Mouse (Mus musculus) small intestine, adult 2 months (tissue): ENCODE measurements around the gene Mfn1. TPM values are rescaled to one million over a fixed set of nuclear protein-coding genes. Genes with fewer than 3 reads are reported as not detected.
A peak's percentile ranks its signal among the peaks of the same experiment; 100 is the strongest.

Experiments used
- H3K27ac ChIP-seq: fragments of 200-500 bp; 2 replicates; pipeline ENCODE4 v1.5.1; 2012; ENCODE audit warnings: low read depth, low read length, control low read depth, inconsistent platforms; ENCODE audit not compliant: insufficient read depth
- H3K27me3 ChIP-seq: fragments of 200-500 bp; 2 replicates; pipeline ENCODE4 v1.6.1; 2012; ENCODE audit warnings: mild to moderate bottlenecking, moderate library complexity, low read length, inconsistent platforms; ENCODE audit not compliant: control insufficient read depth, insufficient read depth
- H3K36me3 ChIP-seq: fragments of 200-500 bp; 2 replicates; pipeline ENCODE4 v1.6.1; 2012; ENCODE audit warnings: mild to moderate bottlenecking, low read length, control low read depth, inconsistent platforms; ENCODE audit not compliant: control insufficient read depth, insufficient read depth
- H3K4me1 ChIP-seq: fragments of 200-500 bp; 2 replicates; pipeline ENCODE4 v1.6.1; 2012; ENCODE audit warnings: low read length, inconsistent platforms, mixed read lengths; ENCODE audit not compliant: control insufficient read depth, insufficient read depth, insufficient read length
- H3K4me3 ChIP-seq: fragments of 200-500 bp; 2 replicates; pipeline ENCODE4 v1.5.1; 2012; ENCODE audit warnings: low read depth, mild to moderate bottlenecking, control low read depth, inconsistent platforms, low read length, moderate library complexity
- CTCF ChIP-seq: fragments of 200-500 bp; IDR thresholded peaks from 2 replicates; pipeline ENCODE4 v1.5.1; 2012; ENCODE audit warnings: low read depth, mild to moderate bottlenecking, control low read depth, inconsistent platforms, low read length, moderate library complexity, mixed read lengths; ENCODE audit not compliant: insufficient replicate concordance, insufficient read length; ENCODE audit errors: extremely low read depth
- POLR2A ChIP-seq: fragments of 200-500 bp; IDR thresholded peaks from 2 replicates; pipeline ENCODE4 v1.6.1; 2012; ENCODE audit warnings: low read depth, mild to moderate bottlenecking, control low read depth, inconsistent platforms, low read length, moderate library complexity
- WGBS: fragments of 180-500 bp; shearing (Covaris S2); methylation state at CpG from one replicate; pipeline ENCODE4 v1.1.7; 2018; 5-methylcytosine and 5-hydroxymethylcytosine counted together
- polyA plus RNA-seq: library from polyadenylated mRNA; depleted of rRNA; stranded (reverse); fragments of >200 nt; gene quantifications from 2 replicates; pipeline ENCODE4 v1.2.3, GENCODE M21; 2012

Mfn1 gene
- polyA plus RNA-seq, 1 experiment: 4.6 TPM

DNA sequence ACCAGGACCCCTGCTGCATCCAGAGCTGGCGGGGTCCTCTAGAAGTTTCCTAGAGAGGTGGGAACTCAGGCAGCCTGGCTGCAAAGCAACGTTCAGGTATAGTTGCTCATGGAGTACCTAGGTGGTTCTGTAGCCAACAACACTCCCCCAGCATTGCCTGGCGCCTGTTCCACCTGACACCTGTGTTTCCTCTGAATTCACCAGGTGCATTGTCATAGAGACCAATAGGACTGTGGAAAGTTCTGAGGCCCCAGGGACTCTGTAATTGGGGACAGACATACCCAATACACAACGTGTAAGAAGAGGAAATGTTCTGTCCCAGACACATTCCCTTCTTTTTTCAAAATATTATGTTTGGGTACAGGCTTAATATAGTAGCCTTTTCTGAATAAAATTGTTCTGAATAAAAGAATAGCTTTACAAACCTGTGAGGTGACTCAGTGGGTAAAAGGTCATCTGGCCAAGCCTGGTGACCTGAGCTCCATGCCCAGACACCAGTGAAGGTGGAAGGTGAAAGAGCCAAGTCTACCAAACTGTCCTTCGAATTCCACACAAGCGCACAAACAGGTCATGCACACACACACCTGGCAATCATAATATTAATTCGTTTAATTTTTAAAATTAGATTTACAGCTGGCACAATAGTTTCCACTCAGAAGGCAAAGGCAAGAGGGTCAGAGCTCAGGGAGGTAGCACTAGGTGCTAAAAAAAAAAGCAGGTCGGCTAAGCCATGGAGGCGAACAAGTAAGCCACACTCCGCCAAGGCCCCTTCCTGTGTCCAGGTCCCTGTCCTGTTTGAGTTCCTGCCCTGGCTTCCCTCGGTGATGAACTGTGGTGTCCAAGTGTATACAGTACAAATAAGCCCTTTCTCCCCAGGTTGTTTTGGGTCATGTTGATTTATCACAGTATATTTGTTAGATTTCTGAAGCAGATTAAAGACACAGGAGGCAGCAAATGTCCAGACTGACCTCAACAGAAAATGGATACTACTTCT, 36.9 kb upstream of the Mfn1 start, which contains the start of gene Kcnmb3:
TSS of gene Kcnmb3 (minus strand) at position 135 of the 994 bp plus-strand sequence.
- H3K27ac ChIP-seq: no peak within 1 kb of the TSS

DNA sequence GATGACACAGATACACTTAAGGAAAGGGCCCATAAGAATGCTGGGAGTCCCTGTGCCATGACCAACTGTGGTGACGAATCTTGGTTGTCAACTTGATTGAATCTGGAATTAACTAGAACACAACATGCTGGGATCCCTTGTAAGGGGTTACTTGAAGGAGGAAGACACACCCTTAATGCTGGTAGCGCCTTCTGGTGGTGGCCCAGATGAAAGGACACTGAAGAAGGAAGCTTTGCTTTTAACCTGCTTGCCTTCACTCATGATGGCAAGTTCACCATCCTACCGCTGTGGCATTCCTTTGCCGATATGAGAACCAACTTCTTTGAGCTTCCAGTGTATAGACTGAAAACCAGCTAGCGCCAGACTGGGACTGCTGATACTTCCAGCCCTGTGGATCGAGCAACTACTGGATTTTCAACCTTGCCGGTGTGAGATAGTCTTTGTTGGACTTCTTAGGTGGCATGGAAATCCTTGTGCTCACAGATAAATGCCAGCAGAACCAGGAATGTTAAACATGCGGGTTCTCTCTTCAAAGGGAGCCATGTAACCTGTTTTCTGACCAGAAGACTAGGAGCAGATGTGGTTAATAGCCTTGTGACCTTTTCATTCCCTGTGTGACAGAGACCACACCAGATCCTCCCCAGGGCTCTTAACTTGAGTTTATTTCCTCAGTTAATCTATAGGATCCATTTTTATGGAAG, 34.7 kb upstream of the Mfn1 start:
- Histone ChIP-seq H3K27me3 (no peaks in the 10 kb centered on the region), H3K36me3 (no peaks in the 10 kb centered on the region), H3K4me3 (no peak overlapping the region), H3K4me1 (no peaks in the 10 kb centered on the region), H3K27ac (no peak overlapping the region)
- TF ChIP-seq CTCF (no peak), POLR2A (no peak)
- whole genome bisulfite sequencing: 83% methylated on average over 8 of the region's 8 CpGs

More for the DNA sequence above, 36.9 kb upstream of the Mfn1 start, which contains the start of gene Kcnmb3:
- H3K27me3 ChIP-seq: no peaks in the 10 kb centered on the region
- no peaks in the 10 kb centered on the region for H3K36me3 ChIP-seq
- TF ChIP-seq POLR2A (no peak), CTCF (no peak)
- H3K4me3 ChIP-seq: no peak within 1 kb of the TSS
- WGBS: 75% methylated on average over 11 of the region's 11 CpGs
- no peaks in the 10 kb centered on the region for H3K4me1 ChIP-seq

DNA sequence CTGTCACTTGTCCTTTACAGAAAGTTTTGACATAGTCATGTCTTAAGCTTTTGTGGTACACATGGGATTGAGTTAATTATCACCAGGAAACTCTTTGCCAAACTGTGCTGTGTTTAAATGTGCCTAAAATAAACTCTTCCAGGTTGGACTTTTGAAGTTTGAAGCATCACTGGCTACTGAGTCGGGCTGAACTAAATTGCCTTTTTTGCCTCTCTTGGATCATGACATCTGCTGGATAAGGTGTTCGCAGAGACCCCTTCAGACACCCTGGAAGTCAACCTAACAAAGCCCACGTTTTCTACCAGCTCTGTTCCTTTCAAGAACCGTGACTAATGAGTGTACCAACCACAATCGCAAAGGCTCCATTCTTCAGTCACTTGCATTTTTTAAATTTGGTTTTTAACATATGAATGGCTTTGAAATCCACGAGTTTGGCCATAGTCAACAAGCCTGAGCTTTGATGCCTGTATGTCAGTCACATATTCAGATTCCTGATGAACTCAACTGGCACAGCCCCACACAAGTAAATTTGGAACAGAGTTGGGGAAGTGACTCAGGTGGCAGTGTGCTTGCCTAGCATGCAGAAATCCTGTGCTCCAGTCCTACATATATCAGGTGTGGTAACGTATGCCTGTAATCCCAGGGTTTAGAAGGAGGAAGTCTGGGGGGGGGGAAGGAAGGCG, 34.0 kb upstream of the Mfn1 start:
- Histone ChIP-seq H3K36me3 (no peaks in the 10 kb centered on the region), H3K27me3 (no peaks in the 10 kb centered on the region), H3K4me3 (no peak overlapping the region), H3K4me1 (no peaks in the 10 kb centered on the region), H3K27ac (no peak overlapping the region)
- no peak for TF ChIP-seq CTCF
- no peak for TF ChIP-seq POLR2A
- 68% methylated on average over 8 of the region's 8 CpGs for WGBS

DNA sequence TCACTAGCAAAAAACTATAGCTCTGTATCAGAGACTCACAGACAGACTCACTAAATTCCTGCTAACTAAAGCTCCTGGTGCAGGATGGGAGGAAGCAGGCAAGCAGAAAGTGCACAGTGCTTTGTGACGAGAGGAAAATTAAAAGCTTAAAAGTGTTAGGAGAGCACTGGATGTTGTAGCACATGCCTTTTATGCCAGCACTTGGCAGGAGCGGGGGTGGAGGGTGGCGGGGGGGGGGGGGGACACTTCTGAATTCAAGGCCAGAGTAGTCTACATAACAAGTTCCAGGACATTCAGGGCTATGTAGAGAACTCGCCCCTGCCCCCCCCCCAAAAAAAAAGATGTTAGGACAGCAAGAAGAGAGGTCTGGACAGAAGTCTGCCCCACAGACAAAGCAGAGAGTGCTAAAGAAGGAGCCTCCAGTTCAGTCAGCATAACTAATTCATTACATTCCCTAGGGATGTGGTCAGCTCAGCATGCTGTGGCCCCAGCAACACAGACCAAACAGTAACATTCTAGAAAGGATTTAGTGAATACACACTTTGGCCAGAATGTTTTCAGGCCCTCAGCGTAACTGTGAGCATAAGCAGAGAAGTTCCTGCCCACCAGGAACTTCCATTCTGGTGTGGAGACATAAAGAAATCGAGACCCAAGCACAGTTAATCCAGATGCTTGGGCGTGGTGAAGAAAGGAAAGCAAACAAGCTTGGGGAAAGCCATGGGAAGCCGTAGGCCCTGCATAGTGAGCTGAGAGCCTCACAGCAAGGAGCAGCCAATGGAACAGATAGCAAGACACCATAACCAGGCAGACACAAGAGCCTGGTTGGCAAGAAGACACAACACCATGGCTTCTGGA, 33.2 kb upstream of the Mfn1 start:
- Histone ChIP-seq H3K36me3 (no peaks in the 10 kb centered on the region), H3K4me3 (no peak overlapping the region), H3K4me1 (no peaks in the 10 kb centered on the region), H3K27ac (peak overlapping the region; percentile 33; the same call in 1 of the 2 replicates), H3K27me3 (no peaks in the 10 kb centered on the region)
- no peak for TF ChIP-seq CTCF
- TF ChIP-seq POLR2A: no peak
- WGBS: 58% methylated on average over 8 of the region's 8 CpGs

DNA sequence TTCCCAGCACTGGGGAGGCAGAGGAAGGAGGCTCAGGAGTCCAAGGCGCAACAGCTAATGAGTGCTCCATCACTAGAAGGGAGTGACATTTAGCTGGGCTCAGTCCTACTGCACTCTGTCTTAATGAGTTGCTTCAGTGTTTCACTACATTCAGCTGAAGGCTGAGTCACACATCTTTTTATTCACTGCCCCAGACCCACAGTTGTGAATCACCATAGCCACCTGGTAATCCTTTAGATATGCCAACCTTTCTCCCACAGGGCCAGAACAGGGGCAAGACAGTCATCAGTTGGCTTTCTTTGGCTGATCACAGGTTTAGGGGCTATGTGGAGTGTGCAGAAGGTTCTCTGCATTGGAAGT, 32.6 kb upstream of the Mfn1 start:
- WGBS: 97% methylated on average over 1 of the region's 1 CpGs

DNA sequence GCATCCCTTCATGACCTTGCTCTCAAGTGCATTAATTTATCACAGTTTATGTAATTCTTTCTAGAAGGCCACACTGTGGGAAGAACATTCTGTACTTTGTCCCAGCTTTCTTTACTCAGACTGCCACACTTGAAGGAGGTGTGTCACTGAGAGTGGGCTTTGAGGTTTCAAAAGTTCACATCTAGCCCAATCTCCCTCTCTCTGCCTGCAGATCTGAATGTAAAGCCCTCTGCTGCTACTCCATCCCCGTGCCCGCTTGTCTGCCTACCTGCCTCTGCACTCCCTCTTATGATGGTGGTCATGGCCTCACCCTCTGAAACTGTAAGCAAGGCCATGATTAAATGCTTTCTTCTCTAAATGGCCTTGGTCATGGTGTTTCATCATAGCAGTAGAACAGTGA, 28.9 kb upstream of the Mfn1 start:
- Histone ChIP-seq H3K27me3 (no peaks in the 10 kb centered on the region), H3K36me3 (no peaks in the 10 kb centered on the region), H3K4me1 (no peaks in the 10 kb centered on the region), H3K27ac (no peak overlapping the region), H3K4me3 (no peak overlapping the region)
- 92% methylated on average over 2 of the region's 2 CpGs for WGBS
- TF ChIP-seq CTCF (no peak), POLR2A (no peak)

More for the DNA sequence above, 32.6 kb upstream of the Mfn1 start:
- no peak for TF ChIP-seq POLR2A
- Histone ChIP-seq H3K27me3 (no peaks in the 10 kb centered on the region), H3K27ac (peak overlapping the region; percentile 33; the same call in 1 of the 2 replicates), H3K4me1 (no peaks in the 10 kb centered on the region), H3K4me3 (no peak overlapping the region), H3K36me3 (no peaks in the 10 kb centered on the region)
